Mouse (Mus musculus) CH12.LX (cell line): Measurements from ENCODE around the gene Ccdc15. TPM values are rescaled to one million over a fixed set of nuclear protein-coding genes. Genes with fewer than 3 reads are reported as not detected.

ENCODE experiments used
- DNase-seq: peaks from one replicate; pipeline ENCODE4 v3.0.0-alpha.2; 2013; ENCODE audit errors: extremely low read depth
- H3K27ac ChIP-seq: 2 replicates; pipeline ENCODE4 v1.5.1; 2012; ENCODE audit warnings: low read depth, mild to moderate bottlenecking, control low read depth, moderate library complexity; ENCODE audit not compliant: insufficient read depth
- H3K27me3 ChIP-seq: replicated peaks from 2 replicates; pipeline ENCODE3; 2012; ENCODE audit warnings: inconsistent platforms
- H3K36me3 ChIP-seq, 2 experiments: replicated peaks in 1 of 2; 2 replicates each; pipeline versions ENCODE3 to v1.6.1; 2012; ENCODE audit warnings: inconsistent platforms in 1 of 2, low read length in 1 of 2, mild to moderate bottlenecking in 1 of 2, mixed read lengths in 1 of 2, moderate library complexity in 1 of 2; ENCODE audit not compliant: control insufficient read depth in 1 of 2, insufficient read depth in 1 of 2
- H3K4me1 ChIP-seq, 2 experiments: 2 replicates each; pipeline ENCODE4 v1.6.1; 2012; ENCODE audit warnings: inconsistent platforms in 1 of 2, moderate library complexity in 1 of 2; ENCODE audit not compliant: insufficient read depth in 2 of 2, control insufficient read depth in 1 of 2
- H3K4me2 ChIP-seq: 2 replicates; pipeline ENCODE4 v1.6.1; 2012; ENCODE audit warnings: low read depth, mild to moderate bottlenecking, control low read depth; ENCODE audit not compliant: poor library complexity, insufficient read depth, severe bottlenecking
- H3K4me3 ChIP-seq, 3 experiments: fragments of 150-350 bp in 1 of 3; sonication (generic) in 1 of 3; replicated peaks in 1 of 3; 2 replicates each; pipeline versions ENCODE3 to v1.5.1; 2011 to 2012; ENCODE audit warnings: low read depth in 2 of 3, low read length in 2 of 3, mild to moderate bottlenecking in 2 of 3, moderate library complexity in 2 of 3, control low read depth in 1 of 3, improper control_type of control experiment in 1 of 3, inconsistent platforms in 1 of 3, mixed read lengths in 1 of 3; ENCODE audit not compliant: poor library complexity in 1 of 3
- H3K79me2 ChIP-seq: replicated peaks from 2 replicates; pipeline ENCODE4 v1.6.1; 2012; ENCODE audit warnings: mild to moderate bottlenecking, moderate library complexity; ENCODE audit not compliant: control insufficient read depth, poor library complexity, insufficient read depth, severe bottlenecking; ENCODE audit errors: extremely low read depth
- H3K9ac ChIP-seq: 2 replicates; pipeline ENCODE4 v1.6.1; 2012; ENCODE audit warnings: low read depth, mild to moderate bottlenecking, control low read depth, moderate library complexity; ENCODE audit not compliant: insufficient read depth
- H3K9me3 ChIP-seq: replicated peaks from 2 replicates; pipeline ENCODE3; 2012; ENCODE audit warnings: low read length, inconsistent platforms, mixed read lengths
- BHLHE40 ChIP-seq: IDR thresholded peaks from 2 replicates; pipeline ENCODE4 v1.6.1; 2011; ENCODE audit warnings: mild to moderate bottlenecking, low read depth, low read length, improper control_type of control experiment
- CHD1 ChIP-seq: IDR thresholded peaks from 2 replicates; pipeline ENCODE4 v1.6.1; 2012; ENCODE audit warnings: low read depth, low read length, improper control_type of control experiment, inconsistent platforms
- CHD2 ChIP-seq: IDR thresholded peaks from 2 replicates; pipeline ENCODE4 v1.6.1; 2011; ENCODE audit warnings: low read length, improper control_type of control experiment
- CTCF ChIP-seq, 2 experiments: IDR thresholded peaks in 1 of 2; conservative IDR thresholded peaks in 1 of 2; 2 replicates each; pipeline ENCODE4 v1.5.1; 2011 to 2012; ENCODE audit warnings: low read depth in 2 of 2, low read length in 2 of 2, improper control_type of control experiment in 1 of 2, inconsistent platforms in 1 of 2, mild to moderate bottlenecking in 1 of 2, moderate library complexity in 1 of 2
- E2F4 ChIP-seq: IDR thresholded peaks from 2 replicates; pipeline ENCODE4 v1.6.1; 2011; ENCODE audit warnings: low read depth, low read length, improper control_type of control experiment; ENCODE audit not compliant: insufficient replicate concordance
- ELF1 ChIP-seq: IDR thresholded peaks from 2 replicates; pipeline ENCODE4 v1.6.1; 2014; ENCODE audit warnings: low read depth, mild to moderate bottlenecking, inconsistent platforms, low read length, improper control_type of control experiment
- EP300 ChIP-seq: IDR thresholded peaks from 2 replicates; pipeline ENCODE4 v1.6.1; 2011; ENCODE audit warnings: low read length, improper control_type of control experiment
- ETS1 ChIP-seq: conservative IDR thresholded peaks from 2 replicates; pipeline ENCODE4 v1.6.1; 2012; ENCODE audit warnings: low read depth, mild to moderate bottlenecking, inconsistent platforms, low read length, improper control_type of control experiment, moderate library complexity
- GABPA ChIP-seq: IDR thresholded peaks from 2 replicates; pipeline ENCODE4 v1.6.1; 2012; ENCODE audit warnings: low read depth, low read length, improper control_type of control experiment, inconsistent platforms; ENCODE audit not compliant: insufficient replicate concordance
- HCFC1 ChIP-seq: IDR thresholded peaks from 2 replicates; pipeline ENCODE4 v1.6.1; 2012; ENCODE audit warnings: low read depth, mild to moderate bottlenecking, inconsistent platforms, low read length, improper control_type of control experiment
- JUN ChIP-seq: IDR thresholded peaks from 2 replicates; pipeline ENCODE4 v1.6.1; 2011; ENCODE audit warnings: low read depth, mild to moderate bottlenecking, low read length, improper control_type of control experiment, moderate library complexity; ENCODE audit not compliant: insufficient read depth
- KAT2A ChIP-seq: IDR thresholded peaks from 2 replicates; pipeline ENCODE4 v1.6.1; 2012; ENCODE audit warnings: low read length, improper control_type of control experiment, inconsistent platforms; ENCODE audit not compliant: insufficient replicate concordance
- MAFK ChIP-seq: IDR thresholded peaks from 2 replicates; pipeline ENCODE4 v1.6.1; 2011; ENCODE audit warnings: low read length, improper control_type of control experiment; ENCODE audit not compliant: insufficient replicate concordance
- MAX ChIP-seq: IDR thresholded peaks from 2 replicates; pipeline ENCODE4 v1.6.1; 2011; ENCODE audit warnings: low read length, improper control_type of control experiment
- MAZ ChIP-seq: IDR thresholded peaks from 2 replicates; pipeline ENCODE4 v1.6.1; 2012; ENCODE audit warnings: low read depth, mild to moderate bottlenecking, inconsistent platforms, low read length, improper control_type of control experiment, moderate library complexity
- MEF2A ChIP-seq: IDR thresholded peaks from 2 replicates; pipeline ENCODE4 v1.6.1; 2014; ENCODE audit warnings: low read depth, mild to moderate bottlenecking, inconsistent platforms, low read length, improper control_type of control experiment, borderline replicate concordance
- MXI1 ChIP-seq: IDR thresholded peaks from 2 replicates; pipeline ENCODE4 v1.6.1; 2011; ENCODE audit warnings: mild to moderate bottlenecking, low read depth, low read length, improper control_type of control experiment
- MYC ChIP-seq: IDR thresholded peaks from 2 replicates; pipeline ENCODE4 v1.6.1; 2011; ENCODE audit warnings: low read depth, mild to moderate bottlenecking, improper control_type of control experiment, low read length
- NRF1 ChIP-seq: IDR thresholded peaks from 2 replicates; pipeline ENCODE4 v1.6.1; 2014; ENCODE audit warnings: low read depth, mild to moderate bottlenecking, inconsistent platforms, low read length, improper control_type of control experiment, moderate library complexity
- PAX5 ChIP-seq: IDR thresholded peaks from 2 replicates; pipeline ENCODE4 v1.6.1; 2012; ENCODE audit warnings: low read length, inconsistent platforms, mixed read lengths
- POLR2A ChIP-seq: IDR thresholded peaks from 2 replicates; pipeline ENCODE4 v1.6.1; 2011; ENCODE audit warnings: low read depth, mild to moderate bottlenecking, improper control_type of control experiment, low read length
- RAD21 ChIP-seq: IDR thresholded peaks from 2 replicates; pipeline ENCODE4 v1.6.1; 2011; ENCODE audit warnings: low read depth, mild to moderate bottlenecking, low read length, improper control_type of control experiment, moderate library complexity
- RCOR1 ChIP-seq: conservative IDR thresholded peaks from 2 replicates; pipeline ENCODE4 v1.6.1; 2012; ENCODE audit warnings: low read depth, mild to moderate bottlenecking, inconsistent platforms, low read length, improper control_type of control experiment
- SMC3 ChIP-seq: IDR thresholded peaks from 2 replicates; pipeline ENCODE4 v1.6.1; 2011; ENCODE audit warnings: low read depth, low read length, improper control_type of control experiment
- TBP ChIP-seq: conservative IDR thresholded peaks from 2 replicates; pipeline ENCODE4 v1.6.1; 2011; ENCODE audit warnings: low read depth, low read length, improper control_type of control experiment
- TCF12 ChIP-seq: IDR thresholded peaks from 2 replicates; pipeline ENCODE4 v1.6.1; 2014; ENCODE audit warnings: low read depth, mild to moderate bottlenecking, inconsistent platforms, low read length, improper control_type of control experiment
- UBTF ChIP-seq: IDR thresholded peaks from 2 replicates; pipeline ENCODE4 v1.6.1; 2012; ENCODE audit warnings: low read depth, mild to moderate bottlenecking, inconsistent platforms, low read length, improper control_type of control experiment, moderate library complexity
- USF1 ChIP-seq: IDR thresholded peaks from 2 replicates; pipeline ENCODE4 v1.6.1; 2014; ENCODE audit warnings: low read depth, mild to moderate bottlenecking, inconsistent platforms, low read length, improper control_type of control experiment
- USF2 ChIP-seq: conservative IDR thresholded peaks from 2 replicates; pipeline ENCODE4 v1.6.1; 2011; ENCODE audit warnings: low read depth, low read length, improper control_type of control experiment
- ZC3H11A ChIP-seq: IDR thresholded peaks from 2 replicates; pipeline ENCODE4 v1.6.1; 2012; ENCODE audit warnings: low read depth, mild to moderate bottlenecking, inconsistent platforms, low read length, improper control_type of control experiment
- ZKSCAN1 ChIP-seq: IDR thresholded peaks from 2 replicates; pipeline ENCODE4 v1.6.1; 2012; ENCODE audit warnings: low read depth, inconsistent platforms, low read length, improper control_type of control experiment, borderline replicate concordance
- ZMIZ1 ChIP-seq: IDR thresholded peaks from 2 replicates; pipeline ENCODE4 v1.6.1; 2012; ENCODE audit warnings: low read depth, mild to moderate bottlenecking, inconsistent platforms, low read length, improper control_type of control experiment
- ZNF384 ChIP-seq: IDR thresholded peaks from 2 replicates; pipeline ENCODE4 v1.6.1; 2012; ENCODE audit warnings: low read depth, low read length, improper control_type of control experiment, inconsistent platforms
- dilution Hi-C: fragments of 300-500 bp; cut with MboI; formaldehyde crosslinking; loops from 2 replicates; pipeline ENCODE4 v1.14.3; 2020; ENCODE audit warnings: low sequenced_read_pairs; ENCODE audit not compliant: extremely low pct_unique_long_range_greater_than_20kb, extremely low pct_ligation_motif_present
- in situ Hi-C: fragments of 300-500 bp; cut with MboI; formaldehyde crosslinking; loops from 3 replicates; pipeline ENCODE4 v1.14.3; 2019; ENCODE audit warnings: low sequenced_read_pairs, low pct_ligation_motif_present, low pct_unique_long_range_greater_than_20kb, mixed read lengths
- polyA plus RNA-seq: library from polyadenylated mRNA; unstranded; fragments of >175 nt; gene quantifications from 2 replicates; pipeline ENCODE4 v1.2.1, GENCODE M21; 2012; ENCODE audit warnings: low read depth; ENCODE audit not compliant: insufficient read length
- total RNA-seq, 2 experiments: library from RNA; depleted of rRNA; stranded (reverse); fragments of 300-350 nt in 1 of 2; fragments of >200 nt in 1 of 2; gene quantifications; 2 replicates each; pipeline ENCODE4 v1.2.3; 2012 to 2014

Gene Ccdc15
- total and polyA plus RNA-seq, 3 experiments = 5.3 to 7.0 (median 6.3) TPM

DNA sequence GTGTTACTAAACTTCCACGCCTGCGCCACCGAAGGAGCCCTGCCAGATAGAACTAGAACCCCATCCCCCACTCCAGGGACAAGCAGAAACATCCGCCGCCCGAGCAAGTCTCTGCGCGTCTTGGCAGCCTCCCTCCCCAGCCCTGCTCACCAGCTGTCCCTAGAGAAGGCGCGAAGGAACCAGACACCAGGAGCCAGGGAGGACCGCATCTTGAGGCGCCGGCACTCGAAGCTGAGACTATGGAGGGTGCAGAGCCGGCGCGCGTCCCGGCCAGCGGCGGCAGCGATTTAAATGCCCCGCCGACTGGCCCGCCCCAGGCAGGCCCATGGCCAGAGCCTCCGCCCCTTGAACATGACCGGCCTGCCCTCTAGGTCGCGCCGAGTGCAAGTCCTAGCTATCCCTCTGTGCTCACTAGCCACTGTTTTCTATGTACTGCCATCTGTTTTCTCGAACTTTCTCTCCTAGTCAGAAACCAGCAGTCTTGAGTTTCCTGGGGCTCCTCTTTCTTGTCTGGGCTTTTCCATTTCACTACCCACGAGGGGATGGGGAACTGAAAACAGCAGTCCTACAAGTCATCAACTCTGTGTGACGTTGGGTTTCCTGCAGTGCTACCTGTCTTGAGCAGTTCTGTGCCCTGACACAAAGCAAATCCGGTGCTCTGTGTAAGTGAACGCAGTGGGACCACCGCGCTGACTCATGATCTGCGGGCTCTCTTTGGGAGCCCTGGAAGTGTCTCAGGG is 92.9 kb downstream of the Ccdc15 start, which contains the start of gene Slc37a2 (continued):
- TF ChIP-seq KAT2A (no peak), ZC3H11A (no peak), RAD21 (no peak), TCF12 (peak; percentile 8), ZNF384 (no peak), HCFC1 (peak; percentile 16; the same call in 1 of the 2 replicates), SMC3 (no peak), CHD1 (no peak), MYC (no peak; the same call in 1 of the 2 replicates), MEF2A (0 out of 2 replicates have a peak, but pooled peaks have one; percentile 9), JUN (no peak), RCOR1 (no peak), NRF1 (peak; percentile 61), PAX5 (no peak), BHLHE40 (peak; percentile 23; the same call in 1 of the 2 replicates), POLR2A (peak; percentile 51), ZMIZ1 (no peak), E2F4 (no peak), ELF1 (no peak), ETS1 (peak; percentile 60), MAX (peak; percentile 78; the same call in 1 of the 2 replicates)

DNA sequence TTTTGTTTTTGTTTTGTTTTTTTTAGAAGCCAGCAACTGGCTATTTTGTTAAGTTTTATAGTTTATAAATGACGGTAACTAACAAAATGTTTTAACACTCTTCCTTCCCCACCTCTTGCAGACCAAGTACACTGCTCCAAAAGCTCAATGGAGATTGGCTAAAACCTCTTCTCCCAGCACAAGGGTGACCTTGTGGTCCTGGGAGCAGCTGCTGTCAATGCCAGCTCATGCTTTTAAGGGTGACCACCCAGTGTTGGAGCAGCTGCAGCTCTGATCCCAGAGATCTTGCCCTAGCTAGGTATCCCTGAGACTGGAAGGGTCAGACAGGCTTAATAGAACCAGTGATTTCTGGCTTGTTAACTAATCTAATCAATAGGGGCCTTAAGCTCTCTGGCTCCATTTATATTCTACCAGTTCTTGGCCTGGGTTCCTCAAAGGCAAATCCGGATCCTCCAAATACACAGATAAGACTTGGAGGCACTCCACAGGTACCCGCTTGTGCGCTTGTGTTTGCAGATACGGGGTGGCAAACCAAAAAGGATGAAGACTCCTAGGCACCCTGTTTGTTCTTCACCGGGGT is 93.6 kb downstream of the Ccdc15 start:
- in situ Hi-C loops = no loop called here
- Histone ChIP-seq H3K4me2 (peak overlapping the region; percentile 90), H3K4me1 (peaks cover 2 to 37% of the 10 kb centered on the region in 2 experiments; a peak in 3 of 4 replicates), H3K9ac (peak overlapping the region; percentile 41; the same call in 1 of the 2 replicates), H3K27me3 (no peaks in the 10 kb centered on the region)
- no peak for DNase-seq
- TF ChIP-seq USF1 = no peak
- TF ChIP-seq CTCF (conservative IDR thresholded peaks at IDR 0.05 in 1 of 2, IDR thresholded peaks at IDR 0.05 in 1 of 2; ENCODE audit: low read depth in 2 of 2, low read length in 2 of 2) = no peak
- no peak for TF ChIP-seq CHD2
- TF ChIP-seq ZKSCAN1 = no peak
- TF ChIP-seq ETS1 = no peak
- TF ChIP-seq MAZ = no peak
- TF ChIP-seq MEF2A = no peak
- no peak for TF ChIP-seq MAFK
- TF ChIP-seq CHD1 = no peak
- TF ChIP-seq E2F4 = no peak
- TF ChIP-seq RAD21 = no peak
- TF ChIP-seq TBP = no peak
- TF ChIP-seq USF2 = no peak
- no peak for TF ChIP-seq HCFC1
- no peak for TF ChIP-seq UBTF
- TF ChIP-seq EP300 = no peak
- TF ChIP-seq GABPA = no peak
- no peak for TF ChIP-seq MXI1
- no peak for TF ChIP-seq SMC3
- TF ChIP-seq, all 38 proteins: peak for 0
- Histone ChIP-seq H3K4me3 (peak overlapping the region; percentile 60 to 83 (median 64)), H3K79me2 (no peaks in the 10 kb centered on the region; the same call in 1 of the 2 replicates), H3K9me3 (no peaks in the 10 kb centered on the region), H3K27ac (no peak overlapping the region), H3K36me3 (peaks cover 0 to 19% of the 10 kb centered on the region in 2 experiments)
- dilution Hi-C loops = no loop called here
